Mouse (Mus musculus): Measurements from ENCODE around the gene Olfr1174-ps. TPM values are rescaled to one million over a fixed set of nuclear protein-coding genes. Genes with fewer than 3 reads are reported as not detected.

Gene Olfr1174-ps
- total RNA-seq (2023) = not detected in 2 replicates

DNA sequence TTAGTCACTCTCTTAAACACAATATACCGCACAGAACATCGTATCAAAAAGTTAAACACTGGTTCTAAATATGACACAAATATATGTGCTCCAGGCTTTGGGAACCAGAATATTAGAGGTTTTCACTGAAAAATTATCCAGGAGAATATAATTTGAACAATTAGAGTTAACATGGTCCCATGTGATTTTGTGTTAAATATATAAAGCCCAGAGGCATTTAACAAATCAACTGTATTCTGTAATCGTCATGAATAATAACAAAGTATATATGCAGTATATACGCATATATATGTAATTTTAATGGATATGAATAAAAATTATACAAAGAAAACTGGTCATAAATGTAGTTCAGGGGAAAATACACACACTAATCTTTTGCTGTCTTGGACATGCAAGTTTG is at the start of gene Olfr1174-ps:
Gene Olfr1174-ps, minus strand, starts transcription at position 101 of the 400 bp plus-strand sequence.

DNA sequence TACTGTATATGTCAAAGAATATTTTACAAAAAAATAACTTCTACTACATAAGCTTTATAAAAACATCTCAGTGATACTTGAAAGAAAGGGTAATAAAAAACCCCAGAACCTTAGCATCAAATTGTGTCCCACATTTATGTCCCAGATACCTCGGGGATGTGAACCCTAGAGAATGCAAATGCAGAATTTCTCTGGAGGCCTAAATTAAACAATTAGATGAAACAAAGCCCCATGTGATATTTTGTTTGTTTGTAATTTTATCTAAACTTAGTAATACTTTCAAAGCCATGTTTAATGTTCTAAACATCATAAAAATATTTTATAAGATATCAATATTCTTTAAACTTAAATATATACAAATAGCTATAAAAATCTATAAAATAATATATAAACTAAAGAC is 31.5 kb upstream of the Olfr1174-ps start, which contains the start of gene Olfr1177-ps:
Gene Olfr1177-ps, minus strand, starts transcription at position 101 of the 400 bp plus-strand sequence.

DNA sequence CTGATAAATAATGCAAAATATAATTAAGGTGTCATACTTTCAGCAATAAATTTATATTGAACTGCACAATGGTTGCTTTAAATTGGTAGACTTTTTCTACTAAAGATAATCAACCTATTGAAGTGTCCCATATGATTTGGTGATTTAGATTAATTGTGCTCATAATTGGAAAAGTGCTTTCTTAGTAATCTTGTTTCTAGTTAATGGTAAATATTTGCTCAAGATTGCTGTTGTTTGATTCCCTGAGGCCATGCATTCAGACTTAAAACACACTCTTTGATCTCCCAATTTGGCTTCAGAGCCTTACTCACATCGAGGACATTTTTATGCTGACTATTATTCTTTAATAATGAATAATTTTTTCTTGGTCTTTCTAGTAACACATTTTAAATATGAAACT is 21.5 kb upstream of the Olfr1174-ps start, which contains the start of gene Olfr1176:
Gene Olfr1176, plus strand, starts transcription at position 301 of the 400 bp plus-strand sequence.

DNA sequence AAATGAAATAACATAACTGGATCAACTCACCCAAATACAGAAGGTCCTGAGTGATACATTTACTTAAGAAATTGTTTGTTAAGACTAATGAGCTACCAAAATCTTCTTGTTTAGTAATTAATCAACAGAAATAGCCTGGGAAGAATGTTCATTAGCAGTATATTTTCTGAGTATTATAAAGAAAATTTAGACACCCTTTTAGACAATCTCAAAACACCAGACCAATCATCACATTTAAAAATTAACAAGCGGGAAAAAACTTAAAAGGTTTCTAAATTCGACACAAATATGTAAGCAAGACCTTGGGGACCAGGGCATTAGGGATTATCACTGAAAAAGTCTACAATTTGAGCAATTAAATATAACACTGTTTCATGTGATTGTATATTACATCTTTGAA is 12.2 kb upstream of the Olfr1174-ps start, which contains the start of gene Olfr1175-ps:
Gene Olfr1175-ps, minus strand, starts transcription at position 101 of the 400 bp plus-strand sequence.

DNA sequence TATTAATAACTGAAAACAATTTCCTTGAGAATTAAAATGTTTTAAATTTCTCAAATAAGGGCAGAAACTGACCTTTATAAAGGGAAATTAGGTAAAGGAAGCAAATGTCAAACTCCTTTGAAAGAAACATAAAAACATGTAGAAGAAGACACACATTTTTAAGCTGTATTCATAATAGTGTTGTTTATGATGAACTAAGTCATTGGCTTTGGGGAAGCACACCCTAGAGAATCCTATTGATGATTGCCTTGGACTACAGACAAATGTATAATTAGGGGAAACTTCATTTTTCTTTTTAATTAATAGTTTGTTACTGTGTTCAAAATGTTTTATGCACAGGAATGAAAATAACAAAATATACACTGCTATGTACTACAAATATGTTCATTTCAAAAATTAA is 35.2 kb downstream of the Olfr1174-ps start, which contains the start of gene Olfr1173:
Gene Olfr1173, minus strand, starts transcription at position 101 of the 400 bp plus-strand sequence.

Other genes starting within 250 kb of the Olfr1174-ps start
- not detected in 2 replicates for gene Olfr1163, start 243.3 kb downstream of the Olfr1174-ps start, total RNA-seq (2023)
- gene Olfr1164, start 221.2 kb downstream of the Olfr1174-ps start, total RNA-seq (2023) = not detected in 2 replicates
- gene Olfr1166, start 186.9 kb downstream of the Olfr1174-ps start, total RNA-seq (2023) = not detected in 2 replicates
- not detected in 2 replicates for gene Olfr1167, start 159.9 kb downstream of the Olfr1174-ps start, total RNA-seq (2023)
- not detected in 2 replicates for gene Olfr1168, start 133.3 kb downstream of the Olfr1174-ps start, total RNA-seq (2023)
- gene Olfr1170, start 86.8 kb downstream of the Olfr1174-ps start, total RNA-seq (2023) = not detected in 2 replicates
- gene Olfr1173, start 35.3 kb downstream of the Olfr1174-ps start, total RNA-seq (2023) = not detected in 2 replicates
- gene Olfr1175-ps, start 12.1 kb upstream of the Olfr1174-ps start, total RNA-seq (2023) = not detected in 2 replicates
- not detected in 2 replicates for gene Olfr1176, start 21.6 kb upstream of the Olfr1174-ps start, total RNA-seq (2023)
- gene Olfr1177-ps, start 31.4 kb upstream of the Olfr1174-ps start, total RNA-seq (2023) = not detected in 2 replicates
- not detected in 2 replicates for gene Olfr1178, start 71.9 kb upstream of the Olfr1174-ps start, total RNA-seq (2023)
- not detected in 2 replicates for gene Olfr1179, start 91.3 kb upstream of the Olfr1174-ps start, total RNA-seq (2023)
- not detected in 2 replicates for gene Olfr1180, start 104.0 kb upstream of the Olfr1174-ps start, total RNA-seq (2023)
- not detected in 2 replicates for gene Olfr1181, start 111.0 kb upstream of the Olfr1174-ps start, total RNA-seq (2023)
- not detected in 2 replicates for gene Gm13757, start 134.0 kb upstream of the Olfr1174-ps start, total RNA-seq (2023)
- not detected in 2 replicates for gene Olfr1183, start 139.7 kb upstream of the Olfr1174-ps start, total RNA-seq (2023)
- gene Olfr1184, start 168.5 kb upstream of the Olfr1174-ps start, total RNA-seq (2023) = not detected in 2 replicates
- gene Olfr1185-ps1, start 178.2 kb upstream of the Olfr1174-ps start, total RNA-seq (2023) = not detected in 2 replicates
- not detected in 2 replicates for gene Olfr1186, start 203.4 kb upstream of the Olfr1174-ps start, total RNA-seq (2023)
- gene Olfr1188, start 241.8 kb upstream of the Olfr1174-ps start, total RNA-seq (2023) = not detected in 2 replicates